8 mouse cellular contexts compared by ENCODE assay signal in genomic region chr7:25377100-25377700, GRCm38 (mm10). TPM values are rescaled to one million over a fixed set of nuclear protein-coding genes. Genes with fewer than 3 reads are reported as not detected.
DNase-seq lines count a peak whose midpoint lies in the region; ATAC-seq lines count a peak whose summit lies in the region.

No protein-coding gene starts in this region.

- peaks cover 10% of the 10 kb centered on the region for H3K36me3 ChIP-seq in heart, embryonic 14.5 days (ENCODE audit: control insufficient read depth, insufficient read depth, low read length)
- no peaks in the 10 kb centered on the region for H3K36me3 ChIP-seq in hindbrain, embryonic 11.5 days (ENCODE audit: control insufficient read depth, insufficient read depth, low read length)
- H3K36me3 ChIP-seq in midbrain, embryonic 15.5 days (replicated peaks) = no peaks in the 10 kb centered on the region

- no peak overlapping the region for H3K9ac ChIP-seq in heart, embryonic 14.5 days (ENCODE audit: low read length)
- H3K9ac ChIP-seq in hindbrain, embryonic 11.5 days (ENCODE audit: low read depth, low read length) = no peak overlapping the region
- no peak overlapping the region for H3K9ac ChIP-seq in midbrain, embryonic 15.5 days

- ATAC-seq in heart, embryonic 14.5 days (ENCODE audit: insufficient number of reproducible peaks, insufficient read depth, low FRiP score, low read depth) = no peak
- ATAC-seq in hindbrain, embryonic 11.5 days (ENCODE audit: low FRiP score) = no peak
- no peak for ATAC-seq in midbrain, embryonic 15.5 days (replicated peaks)

- H3K4me1 ChIP-seq in heart, embryonic 14.5 days (ENCODE audit: control insufficient read depth in 2 of 2, insufficient read depth in 2 of 2, low read length in 2 of 2) = peaks cover 18 to 27% of the 10 kb centered on the region in 2 experiments
- no peaks in the 10 kb centered on the region; the same call in 1 of the 2 replicates for H3K4me1 ChIP-seq in hindbrain, embryonic 11.5 days (replicated peaks; ENCODE audit: control insufficient read depth, insufficient read depth, low read length)
- H3K4me1 ChIP-seq in midbrain, embryonic 15.5 days = peaks cover 24% of the 10 kb centered on the region

- no peaks in the 10 kb centered on the region for H3K27me3 ChIP-seq in heart, embryonic 14.5 days (ENCODE audit: control insufficient read depth, insufficient read depth, low read length)
- H3K27me3 ChIP-seq in hindbrain, embryonic 11.5 days (ENCODE audit: control insufficient read depth, insufficient read depth, low read length) = peaks cover 2% of the 10 kb centered on the region; the same call in 1 of the 2 replicates
- H3K27me3 ChIP-seq in midbrain, embryonic 15.5 days (replicated peaks) = peaks cover 7% of the 10 kb centered on the region; the same call in 1 of the 2 replicates

- no peaks in the 10 kb centered on the region for H3K9me3 ChIP-seq in heart, embryonic 14.5 days (ENCODE audit: control insufficient read depth, low read length)
- H3K9me3 ChIP-seq in hindbrain, embryonic 11.5 days (ENCODE audit: control insufficient read depth, low read length) = no peaks in the 10 kb centered on the region
- H3K9me3 ChIP-seq in midbrain, embryonic 15.5 days = no peaks in the 10 kb centered on the region

- WGBS in heart, embryonic 14.5 days = 32% methylated on average over 8 of the region's 8 CpGs
- 49% methylated on average over 8 of the region's 8 CpGs for WGBS in hindbrain, embryonic 11.5 days
- 47% methylated on average over 8 of the region's 8 CpGs for WGBS in midbrain, embryonic 15.5 days

- H3K4me3 ChIP-seq in heart, embryonic 14.5 days (ENCODE audit: control insufficient read depth in 1 of 2, insufficient read depth in 1 of 2, low read depth in 1 of 2, low read length in 2 of 2) = peak overlapping the region; percentile 41 to 64
- peak overlapping the region; percentile 23 for H3K4me3 ChIP-seq in hindbrain, embryonic 11.5 days (ENCODE audit: low read depth, low read length)
- peak overlapping the region; percentile 31 for H3K4me3 ChIP-seq in midbrain, embryonic 15.5 days

- peak overlapping the region; percentile 4 to 20; a peak in 2 of 4 replicates for H3K27ac ChIP-seq in heart, embryonic 14.5 days (replicated peaks in 1 of 2; ENCODE audit: control insufficient read depth in 1 of 2, insufficient read depth in 1 of 2, low read depth in 2 of 2, low read length in 2 of 2)
- no peak overlapping the region for H3K27ac ChIP-seq in hindbrain, embryonic 11.5 days (ENCODE audit: low read depth, low read length)
- no peak overlapping the region for H3K27ac ChIP-seq in midbrain, embryonic 15.5 days

- peak overlapping the region; percentile 60 for H3K4me2 ChIP-seq in heart, embryonic 14.5 days (ENCODE audit: low read length)
- H3K4me2 ChIP-seq in hindbrain, embryonic 11.5 days (replicated peaks; ENCODE audit: low read depth, low read length) = no peak overlapping the region
- peak overlapping the region; percentile 43 for H3K4me2 ChIP-seq in midbrain, embryonic 15.5 days

- DNase-seq in heart, postnatal 4 days = no peak
- peak; percentile 86 for DNase-seq in R1 (ENCODE audit: low read depth, low spot score)
- no peak for DNase-seq in hindbrain, embryonic 11.5 days (ENCODE audit: low spot score)
- DNase-seq in right cerebral cortex, postnatal 14 days = no peak
- no peak for DNase-seq in layer of hippocampus, postnatal 14 days (ENCODE audit: low spot score in 2 of 2)
- no peak for DNase-seq in layer of hippocampus, postnatal 36 days

RNA-seq across cellular contexts. Expression of gene Cnfn, which starts 7.7 kb away (rescaled TPM):
- polyA plus RNA-seq in heart, embryonic 14.5 days (2014; fragmentation: Nextera tagmentation; extraction: Ambion mirVana) = 0.31 TPM in 1 of 2 replicates, not detected in the other
- total RNA-seq in heart, postnatal 4 days (2021) = not detected
- not detected in 2 replicates for polyA plus RNA-seq in hindbrain, embryonic 11.5 days (2014; fragmentation: Nextera tagmentation; extraction: Ambion mirVana)
- not detected in 2 replicates for polyA plus RNA-seq in midbrain, embryonic 15.5 days (2015; fragmentation: Nextera tagmentation; extraction: Ambion mirVana)
- not detected for total RNA-seq in layer of hippocampus, postnatal 14 days (2021)
- not detected for total RNA-seq in layer of hippocampus, postnatal 36 days (2021)

RNA-seq across cellular contexts. Expression of gene Lipe, which starts 21.3 kb away (rescaled TPM):
- polyA plus RNA-seq in heart, embryonic 14.5 days (2014; fragmentation: Nextera tagmentation; extraction: Ambion mirVana) = 2.8 and 3.6 TPM in 2 replicates
- 10 to 100 TPM; 20.8 to 22.6 TPM for total RNA-seq in heart, postnatal 4 days (2021)
- polyA plus RNA-seq in hindbrain, embryonic 11.5 days (2014; fragmentation: Nextera tagmentation; extraction: Ambion mirVana) = 2.6 and 3.3 TPM in 2 replicates
- polyA plus RNA-seq in midbrain, embryonic 15.5 days (2015; fragmentation: Nextera tagmentation; extraction: Ambion mirVana) = 10.5 and 12.7 TPM in 2 replicates
- 1 to 10 TPM; 7.3 to 8.3 TPM for total RNA-seq in layer of hippocampus, postnatal 14 days (2021)
- total RNA-seq in layer of hippocampus, postnatal 36 days (2021) = 10 to 100 TPM in 1 of 2 experiments, 1 to 10 TPM in 1; 7.3 to 10.4 TPM

RNA-seq across cellular contexts. Expression of gene Cxcl17, which starts 35.5 kb away (rescaled TPM):
- 0.28 and 0.36 TPM in 2 replicates for polyA plus RNA-seq in heart, embryonic 14.5 days (2014; fragmentation: Nextera tagmentation; extraction: Ambion mirVana)
- total RNA-seq in heart, postnatal 4 days (2021) = not detected
- 0.28 TPM in 1 of 2 replicates, not detected in the other for polyA plus RNA-seq in hindbrain, embryonic 11.5 days (2014; fragmentation: Nextera tagmentation; extraction: Ambion mirVana)
- polyA plus RNA-seq in midbrain, embryonic 15.5 days (2015; fragmentation: Nextera tagmentation; extraction: Ambion mirVana) = 0.79 and 0.93 TPM in 2 replicates
- not detected for total RNA-seq in layer of hippocampus, postnatal 14 days (2021)
- total RNA-seq in layer of hippocampus, postnatal 36 days (2021) = not detected

Comparison
In these comparisons a context has a peak if more than half of its experiments do, and no peak if none do; other contexts are left out.
1. H3K27ac ChIP-seq: peak in heart, embryonic 14.5 days (2 of 2); none in hindbrain, embryonic 11.5 days (single experiment) and midbrain, embryonic 15.5 days (single experiment).
2. Peak in every context shown above with its lines, with median percentiles within 50 percentile points of each other: H3K4me3 ChIP-seq.